Mouse (Mus musculus) NIH3T3 (cell line): ENCODE measurements around the gene Olfr1496.
"Not testable (repeated sequence)": the region's sequence is repeated elsewhere in the genome, so short reads cannot be mapped to it uniquely, and the experiment has no call there.

Experiments
- DNase-seq: peaks from one replicate; pipeline ENCODE4 v3.0.0-alpha.2; 2012; ENCODE audit warnings: low read depth

Olfr1496 gene

GRCm38 (mm10) chr19:13777578-13777977 lies at the start of gene Olfr1496:
TSS of gene Olfr1496 (plus strand) at chr19:13777878.
- no peak for DNase-seq

DNA sequence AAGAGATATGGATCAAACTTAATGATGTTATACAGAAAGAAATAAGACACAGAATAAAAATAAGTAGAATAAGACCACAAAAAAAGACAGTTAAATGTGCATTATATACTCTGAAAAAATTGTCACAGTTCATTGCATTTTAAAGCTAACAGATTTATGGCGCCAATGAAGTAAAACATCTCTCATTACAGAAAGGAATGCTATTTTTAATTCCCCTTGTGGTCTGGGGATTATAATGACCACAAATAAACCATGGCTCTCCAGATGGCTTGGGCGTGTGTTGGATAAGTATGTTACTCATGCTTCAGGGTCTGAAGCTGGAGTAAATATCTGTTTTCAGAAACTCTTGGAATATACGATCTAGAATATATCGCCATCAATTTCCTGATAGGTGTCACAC lies 38.2 kb upstream of the Olfr1496 start, which contains the start of gene Olfr1494:
Gene Olfr1494, plus strand, starts transcription at position 301 of the 400 bp plus-strand sequence.
- no peak for DNase-seq

DNA sequence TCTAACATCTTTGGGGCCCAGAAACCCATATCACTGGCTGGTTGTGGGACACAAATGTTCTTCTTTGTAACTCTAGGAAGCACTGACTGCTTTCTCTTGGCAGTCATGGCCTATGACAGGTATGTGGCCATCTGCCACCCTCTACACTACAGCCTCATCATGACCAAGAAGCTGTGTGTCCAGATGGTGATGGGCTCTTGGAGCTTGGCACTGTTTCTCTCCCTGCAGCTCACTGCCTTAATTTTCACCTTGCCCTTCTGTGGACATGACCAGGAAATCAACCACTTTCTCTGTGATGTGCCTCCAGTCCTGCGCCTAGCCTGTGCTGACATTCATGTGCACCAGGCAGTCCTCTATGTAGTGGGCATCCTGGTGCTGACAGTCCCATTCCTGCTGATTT lies 28.3 kb upstream of the Olfr1496 start:
- DNase-seq, result no peak

GRCm38 (mm10) chr19:13764306-13764705 lies 13.4 kb upstream of the Olfr1496 start, which contains the start of gene Olfr1495:
TSS of gene Olfr1495 (plus strand) at chr19:13764606.
- no peak for DNase-seq

DNA sequence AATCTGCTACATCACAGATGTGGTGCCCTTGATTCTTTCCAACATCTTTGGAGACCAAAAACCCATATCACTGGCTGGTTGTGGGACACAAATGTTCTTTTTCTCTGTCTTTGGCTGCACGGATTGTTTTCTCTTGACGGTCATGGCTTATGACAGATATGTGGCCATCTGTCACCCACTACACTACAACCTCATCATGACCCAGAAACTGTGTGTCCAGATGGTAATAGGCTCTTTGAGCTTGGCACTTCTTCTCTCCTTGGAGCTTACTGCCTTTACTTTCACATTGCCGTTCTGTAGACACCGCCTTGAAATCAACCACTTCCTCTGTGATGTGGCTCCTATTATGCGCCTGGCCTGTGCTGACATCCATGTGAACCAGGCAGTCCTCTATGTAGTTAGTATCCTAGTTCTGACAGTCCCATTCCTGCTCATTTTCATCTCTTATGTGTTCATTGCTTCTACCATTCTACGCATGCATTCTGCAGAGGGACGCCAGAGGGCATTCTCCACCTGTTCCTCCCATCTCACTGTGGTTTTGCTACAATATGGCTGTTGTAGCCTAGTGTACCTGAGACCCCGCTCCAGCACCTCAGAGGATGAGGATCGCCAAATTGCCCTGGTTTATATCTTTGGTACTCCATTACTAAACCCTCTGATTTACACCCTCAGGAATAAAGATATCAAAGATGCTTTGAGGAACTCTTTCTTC lies 9.0 kb upstream of the Olfr1496 start:
- no peak for DNase-seq

DNA sequence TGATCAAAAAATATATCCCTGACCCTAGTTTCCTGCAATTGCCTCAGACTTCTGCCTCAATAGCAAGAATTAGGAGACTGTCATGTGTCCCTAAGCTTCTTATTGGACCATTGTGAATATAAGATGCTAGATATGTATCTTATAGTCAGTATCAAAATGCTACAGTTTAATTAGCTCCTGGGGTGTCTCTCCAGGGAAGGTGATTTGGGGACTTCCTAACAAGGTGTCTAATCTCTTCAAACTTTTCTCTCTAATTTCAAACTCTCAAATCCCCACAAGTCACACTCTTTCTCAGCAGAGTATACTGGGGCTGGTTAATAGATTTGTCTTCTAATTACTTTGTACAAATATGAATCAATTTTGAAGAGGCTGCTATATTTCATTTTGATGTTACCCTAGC lies 20.4 kb downstream of the Olfr1496 start, which contains the start of gene Olfr1497:
Gene Olfr1497, minus strand, starts transcription at position 101 of the 400 bp plus-strand sequence.
- DNase-seq, result no peak

- DNase-seq, result not testable (repeated sequence)
These were observed 27.8 kb downstream of the Olfr1496 start for GRCm38 (mm10) chr19:13805486-13805885.

DNA sequence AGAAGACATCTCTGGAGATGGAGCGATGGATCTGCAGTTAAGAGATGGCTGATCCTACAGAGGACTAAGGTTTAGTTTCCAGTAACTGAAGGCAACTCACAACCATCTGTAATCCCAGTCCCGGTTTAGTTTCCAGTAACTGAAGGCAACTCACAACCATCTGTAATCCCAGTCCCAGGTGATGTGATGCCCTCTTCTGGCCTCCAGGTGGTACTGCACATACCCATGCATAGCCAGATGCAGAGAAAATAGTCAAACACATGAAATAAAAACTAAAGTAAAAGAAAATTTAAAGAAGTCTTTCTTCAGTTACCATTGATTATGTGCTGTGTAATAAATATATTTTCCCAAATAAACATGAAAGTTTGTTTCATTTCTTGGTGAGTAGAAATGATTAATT lies 35.1 kb downstream of the Olfr1496 start:
- no peak for DNase-seq

GRCm38 (mm10) chr19:13818827-13819226 lies 41.1 kb downstream of the Olfr1496 start:
- peak; percentile 59 for DNase-seq

DNA sequence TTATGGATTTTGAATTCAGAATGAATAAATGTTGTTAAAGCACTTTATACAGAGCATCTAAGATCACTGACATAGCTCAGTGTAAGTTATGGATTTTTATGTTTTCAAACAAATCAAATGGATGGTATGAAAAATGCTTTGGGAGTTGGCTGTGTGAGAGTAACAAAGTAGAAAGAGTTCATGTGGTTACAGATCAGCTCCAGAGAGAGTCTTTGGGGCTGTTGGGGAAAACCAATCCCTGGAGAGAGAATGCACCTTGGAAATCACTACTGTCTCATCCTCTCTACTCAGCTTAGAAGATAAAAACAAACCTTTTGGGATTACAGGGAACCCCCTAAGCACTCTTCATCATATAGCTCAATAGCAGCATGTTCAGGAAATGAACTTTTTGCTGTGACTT lies 41.7 kb downstream of the Olfr1496 start, which contains the start of gene Olfr1499:
Gene Olfr1499, minus strand, starts transcription at position 101 of the 400 bp plus-strand sequence.
- no peak for DNase-seq

GRCm38 (mm10) chr19:13820847-13821246 lies 43.2 kb downstream of the Olfr1496 start:
- no peak for DNase-seq

GRCm38 (mm10) chr19:13828447-13828846 lies 50.8 kb downstream of the Olfr1496 start:
- DNase-seq, result no peak

DNA sequence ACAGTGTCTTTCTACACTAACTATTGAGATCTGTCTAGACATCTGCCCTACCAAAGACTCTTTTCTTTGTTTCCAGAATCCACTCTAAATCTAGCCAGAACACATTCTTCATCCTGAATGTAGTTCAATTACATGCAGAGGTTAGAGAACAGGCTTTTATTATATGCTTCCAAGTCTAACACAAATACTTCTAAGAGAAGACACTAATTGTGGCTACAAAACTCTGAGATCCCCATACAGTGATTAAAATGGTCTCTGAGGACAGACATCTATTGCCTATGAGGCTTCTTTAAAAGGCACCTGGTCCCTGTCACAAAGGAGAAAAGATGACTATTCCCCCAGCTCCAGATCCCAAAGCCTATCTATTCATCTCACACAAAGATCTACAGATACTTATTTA lies 52.7 kb downstream of the Olfr1496 start, which contains the start of gene Olfr1500:
Gene Olfr1500, minus strand, starts transcription at position 101 of the 400 bp plus-strand sequence.
- DNase-seq, result no peak
